Comparison of ENCODE assay signal across 36 mouse cellular contexts in genomic region chr17:89009117-89009516, GRCm38 (mm10).
"Had no signal": no experiment of that assay in that cellular context is flagged by ENCODE, and none has a peak within 500 bp of the region (broad histone marks: within the 10 kb centered on the region; RNA-seq: fewer than 3 reads in every experiment).

No protein-coding gene starts in this region.

- H3K9me3 ChIP-seq: heart, embryonic 10.5 days; heart, embryonic 12.5 days; heart, embryonic 13.5 days; heart, embryonic 15.5 days; hindbrain, embryonic 10.5 days; hindbrain, embryonic 12.5 days; hindbrain, embryonic 13.5 days; hindbrain, embryonic 15.5 days; intestine, embryonic 15.5 days; kidney, embryonic 15.5 days had no signal

- H3K27ac ChIP-seq: heart, adult 2 months; heart, embryonic 10.5 days; heart, embryonic 13.5 days; heart, embryonic 15.5 days; hindbrain, embryonic 10.5 days; hindbrain, embryonic 12.5 days; hindbrain, embryonic 13.5 days; hindbrain, embryonic 14.5 days; hindbrain, embryonic 15.5 days; hindbrain, postnatal 0 days; intestine, embryonic 15.5 days; kidney, embryonic 15.5 days; kidney, postnatal 0 days; layer of hippocampus, adult 2 months had no signal

- H3K4me2 ChIP-seq: heart, embryonic 11.5 days; heart, embryonic 12.5 days; heart, embryonic 13.5 days; heart, embryonic 15.5 days; hindbrain, embryonic 12.5 days; hindbrain, embryonic 13.5 days; hindbrain, embryonic 14.5 days; hindbrain, embryonic 15.5 days; intestine, embryonic 15.5 days; kidney, embryonic 15.5 days had no signal

- H3K4me1 ChIP-seq: heart, embryonic 10.5 days; heart, embryonic 12.5 days; heart, embryonic 13.5 days; heart, embryonic 15.5 days; hindbrain, embryonic 10.5 days; hindbrain, embryonic 12.5 days; hindbrain, embryonic 13.5 days; hindbrain, embryonic 15.5 days; intestine, embryonic 15.5 days had no signal

- H3K4me3 ChIP-seq: heart, adult 2 months; heart, embryonic 10.5 days; heart, embryonic 12.5 days; heart, embryonic 13.5 days; heart, embryonic 15.5 days; hindbrain, embryonic 10.5 days; hindbrain, embryonic 12.5 days; hindbrain, embryonic 13.5 days; hindbrain, embryonic 15.5 days; intestine, embryonic 15.5 days; kidney, embryonic 15.5 days; layer of hippocampus, adult 2 months had no signal

- DNase-seq: heart, adult 18-20 months; heart, adult 2 months; heart, postnatal 10 days; heart, postnatal 14 days; heart, postnatal 36 days; heart, postnatal 4 days; kidney, adult 11 months; kidney, adult 18-20 months; kidney, adult 2 months; kidney, adult 8-10 months; kidney, adult 9 months; kidney, postnatal 10 days; kidney, postnatal 14 days; kidney, postnatal 25 days; kidney, postnatal 36 days; kidney, postnatal 4 days; layer of hippocampus, adult 9-11 months had no signal

- ATAC-seq: hindbrain, embryonic 16.5 days; hindbrain, postnatal 0 days; inflammation-experienced regulatory T-cells, adult 6 months; intestine, embryonic 15.5 days; intestine, embryonic 16.5 days; intestine, postnatal 0 days had no signal

- H3K36me3 ChIP-seq: heart, embryonic 10.5 days; heart, embryonic 12.5 days; heart, embryonic 13.5 days; heart, embryonic 15.5 days; hindbrain, embryonic 10.5 days; hindbrain, embryonic 12.5 days; hindbrain, embryonic 13.5 days; hindbrain, embryonic 15.5 days; intestine, embryonic 15.5 days; kidney, embryonic 15.5 days had no signal

- H3K9ac ChIP-seq: heart, embryonic 12.5 days; heart, embryonic 13.5 days; heart, embryonic 15.5 days; hindbrain, embryonic 12.5 days; hindbrain, embryonic 13.5 days; hindbrain, embryonic 14.5 days; hindbrain, embryonic 15.5 days; intestine, embryonic 15.5 days; kidney, embryonic 15.5 days had no signal

- H3K27me3 ChIP-seq: heart, embryonic 12.5 days; heart, embryonic 13.5 days; heart, embryonic 15.5 days; hindbrain, embryonic 12.5 days; hindbrain, embryonic 13.5 days; hindbrain, embryonic 15.5 days; intestine, embryonic 15.5 days; kidney, embryonic 15.5 days had no signal
